Mouse (Mus musculus): ENCODE results near the gene Bet1l.
A peak's percentile ranks its signal among the peaks of the same experiment; 100 is the strongest.

Gene Bet1l

GRCm38 (mm10) chr7:140877364-140877763 is 20.0 kb upstream of the Bet1l start:
- no peaks in the 10 kb centered on the region for H3K9me3 ChIP-seq (ENCODE audit: low read length)
- no peak overlapping the region for H3K4me3 ChIP-seq (replicated peaks; ENCODE audit: low read length)
- TF ChIP-seq NANOG (IDR thresholded peaks at IDR 0.05; ENCODE audit: borderline replicate concordance, low read length) (no peak), POU5F1 (IDR thresholded peaks at IDR 0.05; ENCODE audit: borderline replicate concordance, low read length) (no peak), CTCF (conservative IDR thresholded peaks at IDR 0.05; ENCODE audit: low read length) (no peak)
- H3K36me3 ChIP-seq (ENCODE audit: insufficient read depth, low read length): peaks cover 67% of the 10 kb centered on the region
- no peaks in the 10 kb centered on the region for H3K27me3 ChIP-seq (ENCODE audit: insufficient read depth, low read length)
- peaks cover 31% of the 10 kb centered on the region for H3K4me1 ChIP-seq (replicated peaks; ENCODE audit: low read depth, low read length)

DNA sequence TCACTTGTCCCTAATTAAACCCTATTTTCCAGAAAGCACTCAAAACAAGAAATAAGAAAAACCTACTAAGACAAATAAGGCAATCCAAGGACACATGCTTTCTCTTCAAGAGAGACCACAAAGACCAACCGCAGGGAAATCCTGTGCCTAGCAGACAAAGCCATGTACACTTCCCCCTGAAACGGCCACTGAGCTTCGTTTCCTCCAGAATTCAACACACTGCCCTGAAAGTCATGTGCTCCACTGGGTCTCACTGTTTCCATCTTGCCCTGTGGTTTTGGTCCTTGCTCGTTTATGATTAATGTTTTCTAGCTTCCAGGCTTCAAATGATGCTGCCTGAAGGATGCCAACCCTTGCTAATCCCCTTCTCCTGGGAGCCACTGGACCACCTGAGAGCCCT is 16.8 kb upstream of the Bet1l start:
- Histone ChIP-seq H3K9me3 (ENCODE audit: low read length) (no peaks in the 10 kb centered on the region), H3K4me1 (replicated peaks; ENCODE audit: low read depth, low read length) (peaks cover 18% of the 10 kb centered on the region), H3K27me3 (ENCODE audit: insufficient read depth, low read length) (no peaks in the 10 kb centered on the region), H3K4me3 (replicated peaks; ENCODE audit: low read length) (no peak overlapping the region), H3K36me3 (ENCODE audit: insufficient read depth, low read length) (peaks cover 87% of the 10 kb centered on the region)
- no peak for TF ChIP-seq CTCF (conservative IDR thresholded peaks at IDR 0.05; ENCODE audit: low read length)

DNA sequence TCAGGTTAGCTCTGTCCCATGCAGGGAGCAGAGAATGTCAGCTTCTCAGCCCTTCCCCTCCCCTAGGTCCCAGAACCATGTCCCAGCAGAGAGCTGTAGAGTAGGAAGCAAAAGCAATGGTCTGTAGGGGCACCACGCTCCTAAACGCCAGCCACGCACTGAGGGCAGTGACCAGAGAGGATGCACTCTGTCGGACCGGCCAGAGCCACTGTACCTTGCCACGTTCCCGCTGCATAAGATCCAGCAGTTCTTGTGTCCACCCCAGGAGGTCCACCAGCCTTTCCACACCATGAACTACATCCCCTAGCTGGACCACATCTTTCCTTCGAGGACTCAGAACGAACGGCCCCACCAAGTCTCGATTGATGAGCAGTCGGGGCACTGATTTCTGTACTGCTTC is 7.4 kb upstream of the Bet1l start:
- Histone ChIP-seq H3K36me3 (ENCODE audit: insufficient read depth, low read length) (peaks cover 93% of the 10 kb centered on the region), H3K27me3 (ENCODE audit: insufficient read depth, low read length) (no peaks in the 10 kb centered on the region)
- TF ChIP-seq NANOG (IDR thresholded peaks at IDR 0.05; ENCODE audit: borderline replicate concordance, low read length): no peak
- no peak for TF ChIP-seq CTCF (conservative IDR thresholded peaks at IDR 0.05; ENCODE audit: low read length)
- no peak for TF ChIP-seq POU5F1 (IDR thresholded peaks at IDR 0.05; ENCODE audit: borderline replicate concordance, low read length)

DNA sequence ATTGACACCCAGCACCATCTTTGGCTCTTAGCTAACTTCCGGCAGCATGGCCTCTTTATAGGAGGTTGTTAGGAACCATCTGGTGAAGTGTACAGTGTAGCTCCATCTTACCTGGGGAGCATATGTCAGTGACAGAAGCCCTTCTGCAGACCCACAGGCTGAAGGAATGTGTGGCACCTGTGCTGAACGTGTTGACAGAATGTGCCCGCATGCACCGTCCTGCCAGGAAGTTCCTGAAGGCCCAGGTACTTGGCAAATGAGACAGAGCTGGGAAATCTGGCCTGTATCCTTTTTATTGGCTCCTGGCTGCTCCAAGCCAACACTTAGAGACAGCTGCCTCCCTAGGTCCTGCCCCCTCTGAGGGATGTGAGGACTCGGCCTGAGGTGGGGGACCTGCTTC is 3.4 kb upstream of the Bet1l start:
- H3K4me1 ChIP-seq (replicated peaks; ENCODE audit: low read depth, low read length): peaks cover 56% of the 10 kb centered on the region
- no peak overlapping the region for H3K4me3 ChIP-seq (replicated peaks; ENCODE audit: low read length)
- peaks cover 79% of the 10 kb centered on the region for H3K36me3 ChIP-seq (ENCODE audit: insufficient read depth, low read length)
- TF ChIP-seq NANOG (IDR thresholded peaks at IDR 0.05; ENCODE audit: borderline replicate concordance, low read length) (no peak), CTCF (conservative IDR thresholded peaks at IDR 0.05; ENCODE audit: low read length) (no peak), POU5F1 (IDR thresholded peaks at IDR 0.05; ENCODE audit: borderline replicate concordance, low read length) (no peak)
- no peaks in the 10 kb centered on the region for H3K27me3 ChIP-seq (ENCODE audit: insufficient read depth, low read length)
- no peaks in the 10 kb centered on the region for H3K9me3 ChIP-seq (ENCODE audit: low read length)

More for the DNA sequence above, 7.4 kb upstream of the Bet1l start:
- peaks cover 37% of the 10 kb centered on the region for H3K4me1 ChIP-seq (replicated peaks; ENCODE audit: low read depth, low read length)
- H3K9me3 ChIP-seq (ENCODE audit: low read length): no peaks in the 10 kb centered on the region
- H3K4me3 ChIP-seq (replicated peaks; ENCODE audit: low read length): no peak overlapping the region

GRCm38 (mm10) chr7:140859997-140860396 is 2.6 kb upstream of the Bet1l start:
- Histone ChIP-seq H3K9me3 (ENCODE audit: low read length) (no peaks in the 10 kb centered on the region), H3K27me3 (ENCODE audit: insufficient read depth, low read length) (no peaks in the 10 kb centered on the region), H3K36me3 (ENCODE audit: insufficient read depth, low read length) (peaks cover 78% of the 10 kb centered on the region), H3K4me3 (replicated peaks; ENCODE audit: low read length) (no peak overlapping the region), H3K4me1 (replicated peaks; ENCODE audit: low read depth, low read length) (peaks cover 58% of the 10 kb centered on the region)
- no peak for TF ChIP-seq POU5F1 (IDR thresholded peaks at IDR 0.05; ENCODE audit: borderline replicate concordance, low read length)
- TF ChIP-seq CTCF (conservative IDR thresholded peaks at IDR 0.05; ENCODE audit: low read length): no peak
- TF ChIP-seq NANOG (IDR thresholded peaks at IDR 0.05; ENCODE audit: borderline replicate concordance, low read length): no peak

GRCm38 (mm10) chr7:140858746-140859145 is 1.4 kb upstream of the Bet1l start:
- no peaks in the 10 kb centered on the region for H3K9me3 ChIP-seq (ENCODE audit: low read length)
- H3K4me1 ChIP-seq (replicated peaks; ENCODE audit: low read depth, low read length): peaks cover 65% of the 10 kb centered on the region
- H3K4me3 ChIP-seq (replicated peaks; ENCODE audit: low read length): peak overlapping the region; percentile 90
- H3K36me3 ChIP-seq (ENCODE audit: insufficient read depth, low read length): peaks cover 78% of the 10 kb centered on the region
- no peaks in the 10 kb centered on the region for H3K27me3 ChIP-seq (ENCODE audit: insufficient read depth, low read length)
- TF ChIP-seq CTCF (conservative IDR thresholded peaks at IDR 0.05; ENCODE audit: low read length): no peak
- no peak for TF ChIP-seq POU5F1 (IDR thresholded peaks at IDR 0.05; ENCODE audit: borderline replicate concordance, low read length)
- TF ChIP-seq NANOG (IDR thresholded peaks at IDR 0.05; ENCODE audit: borderline replicate concordance, low read length): no peak

GRCm38 (mm10) chr7:140856785-140857549 is 410 bp downstream of the Bet1l start, which contains the start of gene Ric8a:
Gene Ric8a, plus strand, starts transcription at chr7:140856957.
- no peaks in the 10 kb centered on the region for H3K9me3 ChIP-seq (ENCODE audit: low read length)
- TF ChIP-seq CTCF (conservative IDR thresholded peaks at IDR 0.05; ENCODE audit: low read length) (no peak), POU5F1 (IDR thresholded peaks at IDR 0.05; ENCODE audit: borderline replicate concordance, low read length) (no peak)
- peaks cover 78% of the 10 kb centered on the region for H3K36me3 ChIP-seq (ENCODE audit: insufficient read depth, low read length)
- no peaks in the 10 kb centered on the region for H3K27me3 ChIP-seq (ENCODE audit: insufficient read depth, low read length)
- H3K4me3 ChIP-seq (replicated peaks; ENCODE audit: low read length): peak within 1 kb of the TSS; percentile 90
- peaks cover 77% of the 10 kb centered on the region for H3K4me1 ChIP-seq (replicated peaks; ENCODE audit: low read depth, low read length)

DNA sequence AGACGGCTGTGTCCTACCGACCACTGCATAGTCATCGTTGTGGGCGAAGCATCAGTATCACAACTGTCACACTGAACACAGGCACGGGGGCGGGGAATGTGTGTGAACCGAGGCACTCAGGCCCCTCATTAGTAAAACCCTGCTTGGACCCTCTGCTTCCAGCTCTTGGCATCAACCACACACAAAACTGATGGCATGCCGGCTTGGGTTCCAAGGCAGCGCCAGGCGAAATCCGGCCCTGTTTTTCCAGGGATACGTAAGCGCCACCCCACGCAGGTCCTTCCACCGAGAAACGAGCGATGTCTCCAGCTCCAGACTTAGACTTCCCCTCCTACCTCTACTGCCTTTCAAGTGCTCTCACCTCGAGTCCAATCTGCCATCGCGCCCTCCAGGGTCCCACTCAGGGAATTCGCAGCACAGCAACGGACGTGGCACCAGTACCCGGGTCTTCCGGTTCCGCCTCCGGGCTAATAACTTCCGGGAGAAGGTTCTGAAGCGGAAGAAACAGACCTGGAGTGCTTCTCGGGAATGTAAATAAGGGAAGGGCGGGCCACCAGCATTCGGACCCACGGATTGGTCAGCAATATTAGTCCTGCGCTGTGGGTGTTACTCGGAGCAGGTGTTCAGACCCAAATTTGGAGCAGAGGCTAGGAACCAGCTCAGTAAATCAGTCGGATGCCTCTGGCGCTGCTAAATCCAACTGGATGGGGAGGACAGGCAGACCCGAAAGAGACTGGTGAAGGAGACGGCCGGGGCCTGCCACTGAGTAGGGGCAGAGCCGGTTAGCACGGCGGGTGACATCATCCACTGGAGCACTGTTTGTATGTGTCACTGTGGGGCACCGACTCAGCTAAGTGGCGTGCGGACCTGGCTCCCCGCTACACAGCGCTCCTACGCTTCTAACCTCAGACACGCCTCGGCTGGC is 1.3 kb downstream of the Bet1l start, which contains the start of gene Gm45785:
Gm45785 (minus strand) TSS at position 472 of the 925 bp plus-strand sequence.
- peak within 1 kb of the TSS; percentile 90 for H3K4me3 ChIP-seq (replicated peaks; ENCODE audit: low read length)
- H3K27me3 ChIP-seq (ENCODE audit: insufficient read depth, low read length): no peaks in the 10 kb centered on the region
- no peaks in the 10 kb centered on the region for H3K9me3 ChIP-seq (ENCODE audit: low read length)
- TF ChIP-seq CTCF (conservative IDR thresholded peaks at IDR 0.05; ENCODE audit: low read length) (no peak), POU5F1 (IDR thresholded peaks at IDR 0.05; ENCODE audit: borderline replicate concordance, low read length) (no peak), NANOG (IDR thresholded peaks at IDR 0.05; ENCODE audit: borderline replicate concordance, low read length) (no peak)
- H3K4me1 ChIP-seq (replicated peaks; ENCODE audit: low read depth, low read length): peaks cover 79% of the 10 kb centered on the region
- peaks cover 76% of the 10 kb centered on the region for H3K36me3 ChIP-seq (ENCODE audit: insufficient read depth, low read length)

Data from E14TG2a.4 (cell line).